Mouse (Mus musculus): ENCODE results near the gene Osbpl3.

- no peak for TF ChIP-seq CTCF (IDR thresholded peaks at IDR 0.05; ENCODE audit: insufficient read depth, low read depth, low read length)
- no peak for TF ChIP-seq POLR2A (IDR thresholded peaks at IDR 0.05; ENCODE audit: insufficient read depth, low read depth, low read length)
Measured at GRCm38 (mm10) chr6:50416854-50417253, 39.1 kb downstream of the Osbpl3 start.

All from olfactory bulb, adult 2 months (tissue).